Mouse (Mus musculus): ENCODE results near the gene Acbd3.

Acbd3 gene

GRCm38 (mm10) chr1:180725704-180726179 lies at the start of gene Acbd3:
Acbd3 (plus strand) TSS chr1:180726043.
- peak; percentile 90 for DNase-seq (ENCODE audit: low read depth)

DNA sequence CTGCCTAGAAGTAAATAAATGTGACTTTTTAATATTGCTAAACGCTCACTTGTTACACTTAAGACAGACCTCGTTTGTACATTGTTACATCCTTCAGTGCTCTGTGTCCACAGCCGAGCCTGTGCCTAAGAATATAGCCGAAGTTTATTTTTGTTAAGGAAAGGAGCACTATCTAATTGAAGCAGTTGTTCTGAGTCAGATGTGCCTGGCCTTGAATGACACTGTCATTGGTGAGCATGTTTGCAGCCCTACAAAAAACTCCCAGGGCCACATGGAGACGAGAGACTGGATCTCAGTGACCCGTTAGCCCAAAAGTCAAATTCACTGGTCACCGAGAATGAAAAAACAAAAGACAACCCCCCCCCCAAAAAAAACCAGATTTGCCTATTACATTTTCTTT lies 34.6 kb upstream of the Acbd3 start:
- no peak for DNase-seq (ENCODE audit: low read depth)

DNA sequence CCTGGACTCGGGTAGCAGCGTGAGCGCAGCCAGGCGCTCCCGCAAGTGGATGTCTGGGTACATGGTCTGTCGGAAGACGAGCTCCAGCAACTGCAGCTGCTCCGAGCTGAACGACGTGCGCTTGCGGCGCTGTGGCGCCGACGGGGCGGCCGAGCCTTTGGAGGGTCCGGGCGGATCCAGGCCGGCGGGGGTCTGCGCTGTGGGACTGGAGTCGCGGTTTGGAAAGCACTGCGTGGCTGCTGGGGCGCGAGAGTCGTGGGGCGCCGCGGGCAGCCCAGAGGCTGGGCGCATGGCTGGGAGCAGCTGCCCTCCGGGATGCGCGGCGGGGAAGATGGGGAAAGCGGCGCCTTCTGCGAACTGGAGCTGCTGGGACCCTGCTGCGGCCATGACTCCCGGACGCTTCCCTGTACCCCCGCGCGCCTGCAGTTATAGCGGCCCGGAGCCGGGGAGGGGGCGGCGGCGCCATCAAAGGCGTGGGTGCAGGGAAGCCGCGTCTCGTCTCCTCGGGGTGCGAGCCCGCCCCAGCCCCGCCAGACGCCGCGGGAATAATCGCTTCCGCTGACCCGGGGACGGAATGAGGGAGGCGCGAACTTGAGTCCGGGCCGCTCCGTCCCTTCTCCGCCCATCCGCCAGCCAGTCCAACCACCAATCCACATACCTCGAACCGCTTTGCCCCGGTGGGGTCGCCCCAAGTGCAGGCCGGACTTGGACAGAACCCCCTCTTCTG lies 29.1 kb upstream of the Acbd3 start, which contains the start of gene Mixl1:
Mixl1 (minus strand) TSS at position 409 of the 727 bp plus-strand sequence.
- no peak for DNase-seq (ENCODE audit: low read depth)

GRCm38 (mm10) chr1:180698063-180698462 lies 27.8 kb upstream of the Acbd3 start:
- peak; percentile 17 for DNase-seq (ENCODE audit: low read depth)

DNA sequence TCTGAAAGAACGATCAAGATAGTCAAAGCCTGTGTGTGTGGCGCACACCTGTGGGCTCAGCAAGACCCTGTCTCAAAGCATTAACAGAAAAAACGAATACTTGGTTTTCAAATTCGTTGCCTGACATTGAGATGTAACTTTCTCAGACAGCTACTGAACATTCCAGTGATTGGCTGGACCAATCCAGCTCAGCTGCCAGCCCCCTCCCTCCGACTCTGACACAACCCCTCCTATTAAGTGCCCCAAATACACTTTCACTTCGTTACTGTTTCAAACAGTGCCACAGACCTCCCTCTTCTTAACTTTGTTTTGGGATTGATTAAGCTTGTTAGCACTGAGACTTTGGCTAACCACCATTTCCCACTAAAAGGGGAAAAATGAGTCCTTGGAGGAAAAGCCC lies 22.4 kb upstream of the Acbd3 start:
- no peak for DNase-seq (ENCODE audit: low read depth)

DNA sequence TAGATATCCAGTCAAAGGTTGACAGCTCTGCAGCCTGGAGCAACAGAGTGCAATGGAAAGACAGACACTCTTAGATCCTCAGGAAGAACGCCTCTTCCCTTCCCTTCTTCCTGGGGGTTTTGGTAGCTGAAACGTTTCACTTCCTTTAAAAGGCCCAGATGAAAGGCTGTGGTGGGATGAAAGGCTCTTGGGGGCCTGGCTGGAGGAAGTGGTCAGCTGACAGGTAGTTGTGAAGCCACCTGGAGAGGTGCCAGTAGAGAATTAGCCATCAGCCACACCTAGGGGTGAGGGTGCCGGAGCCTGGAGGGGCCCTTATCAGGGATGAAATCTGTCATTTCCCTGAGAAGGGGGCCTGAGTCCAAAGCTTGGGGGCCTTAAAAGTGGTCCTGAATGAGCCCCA lies 18.5 kb upstream of the Acbd3 start:
- no peak for DNase-seq (ENCODE audit: low read depth)

DNA sequence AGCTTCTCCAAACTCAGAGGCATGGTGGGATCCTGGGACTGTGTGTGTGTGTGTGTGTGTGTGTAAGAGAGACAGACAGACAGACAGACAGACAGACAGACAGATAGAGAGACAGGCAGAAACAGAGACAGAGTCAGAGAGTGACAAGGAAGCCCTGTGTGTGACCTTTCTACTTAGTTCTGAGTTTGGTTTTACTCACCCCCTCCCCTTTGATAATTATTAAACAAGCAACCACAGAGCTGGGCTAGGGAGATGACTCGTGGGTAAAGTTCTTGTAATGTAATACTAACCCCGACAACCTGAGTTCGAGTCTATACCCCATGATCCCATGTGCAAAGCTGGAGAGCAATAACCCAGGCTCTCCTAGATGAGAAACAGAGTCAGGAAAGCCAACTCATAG lies 18.0 kb upstream of the Acbd3 start:
- no peak for DNase-seq (ENCODE audit: low read depth)

GRCm38 (mm10) chr1:180708935-180709776 lies 16.7 kb upstream of the Acbd3 start:
- DNase-seq (ENCODE audit: low read depth): no peak

GRCm38 (mm10) chr1:180718756-180719155 lies 7.1 kb upstream of the Acbd3 start:
- peak; percentile 49 for DNase-seq (ENCODE audit: low read depth)

- no peak for DNase-seq (ENCODE audit: low read depth)
These were observed 6.4 kb upstream of the Acbd3 start for GRCm38 (mm10) chr1:180719483-180719882.

- peak; percentile 78 for DNase-seq (ENCODE audit: low read depth)
These were observed 5.7 kb upstream of the Acbd3 start for GRCm38 (mm10) chr1:180719951-180720689.

DNA sequence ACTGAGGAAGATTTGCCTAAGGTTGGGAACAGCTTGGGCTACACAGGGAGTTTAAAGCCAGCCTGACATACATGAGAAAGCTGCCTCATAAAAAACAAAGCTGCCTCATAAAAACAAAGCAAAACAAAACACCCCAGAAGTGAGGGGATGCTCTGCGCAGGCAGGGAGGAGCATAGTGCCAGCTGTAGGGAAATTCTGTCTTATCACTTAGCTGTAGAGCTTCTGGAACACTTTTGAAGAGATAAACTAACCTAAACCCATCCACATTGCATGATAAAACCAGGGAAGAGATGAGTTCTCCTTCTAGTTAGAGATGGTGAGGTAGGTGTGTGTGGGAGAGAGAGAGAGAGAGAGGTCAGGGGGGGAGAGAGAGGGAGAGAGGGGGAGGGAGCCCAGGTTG lies 3.2 kb upstream of the Acbd3 start:
- no peak for DNase-seq (ENCODE audit: low read depth)

DNA sequence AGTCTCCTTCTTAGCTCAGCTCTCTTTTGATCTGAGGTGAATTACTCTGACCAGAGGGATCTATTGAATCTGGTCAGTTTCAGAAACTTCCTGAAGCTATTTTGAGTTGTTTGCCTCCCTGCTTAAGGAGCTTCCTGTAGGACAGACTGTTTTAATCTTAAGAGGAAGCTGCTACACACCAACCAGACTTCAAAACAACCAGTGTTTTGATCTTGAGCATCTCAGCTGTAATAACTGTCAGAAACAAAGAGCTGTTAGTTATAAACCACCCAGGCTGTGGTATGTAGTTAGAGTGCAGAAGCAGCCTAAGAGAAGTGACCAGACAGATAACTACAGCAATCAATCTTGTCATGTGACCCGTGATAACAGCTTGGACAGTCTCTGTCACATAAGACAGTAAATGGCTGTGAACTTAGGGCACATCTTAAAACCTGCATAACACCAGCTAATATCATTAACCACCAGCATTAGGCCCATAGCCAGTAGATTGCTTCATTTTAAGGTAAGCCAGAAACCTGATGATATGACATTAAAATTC lies 2.1 kb upstream of the Acbd3 start:
- DNase-seq (ENCODE audit: low read depth): peak; percentile 42

DNA sequence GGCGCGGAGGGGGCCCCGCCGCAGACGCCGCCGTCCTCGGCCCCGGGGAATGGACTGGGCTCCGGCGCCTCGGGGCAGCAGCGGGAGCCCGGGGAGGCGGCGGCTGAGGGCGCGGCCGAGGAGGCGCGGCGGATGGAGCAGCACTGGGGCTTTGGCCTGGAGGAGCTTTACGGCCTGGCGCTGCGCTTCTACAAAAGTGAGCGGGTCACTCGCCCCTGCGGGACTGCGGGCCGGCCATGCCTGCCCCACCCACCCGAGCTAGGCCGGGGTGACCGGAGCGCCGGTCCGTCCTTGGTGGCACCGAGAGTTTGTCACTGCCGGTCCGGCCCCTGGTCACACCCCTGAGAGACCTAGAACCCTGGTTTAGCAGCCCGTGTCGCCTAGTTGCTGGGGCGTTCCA lies 340 bp downstream of the Acbd3 start:
- DNase-seq (ENCODE audit: low read depth): no peak

GRCm38 (mm10) chr1:180729231-180729630 lies 3.4 kb downstream of the Acbd3 start:
- DNase-seq (ENCODE audit: low read depth): peak; percentile 12

DNA sequence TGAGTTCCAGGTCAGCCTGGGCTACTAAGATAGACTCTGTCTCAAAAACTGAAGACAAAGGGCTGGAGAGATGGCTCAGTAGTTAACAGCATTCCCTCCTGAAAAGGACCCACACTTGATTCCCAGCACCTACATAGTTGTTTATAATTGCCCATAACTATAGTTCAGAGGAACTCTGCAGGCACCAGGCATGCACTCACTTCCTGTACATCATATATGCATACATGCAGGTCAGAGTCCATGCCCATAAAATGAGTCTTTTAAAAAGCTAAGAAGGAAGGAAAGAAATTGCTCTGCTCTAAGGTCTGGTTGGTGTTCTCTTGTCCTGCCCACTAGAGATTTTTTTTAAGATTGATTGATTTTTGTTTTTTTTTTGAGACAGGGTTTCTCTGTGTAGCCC lies 22.0 kb downstream of the Acbd3 start:
- no peak for DNase-seq (ENCODE audit: low read depth)

- DNase-seq (ENCODE audit: low read depth): no peak
These were observed 26.3 kb downstream of the Acbd3 start for GRCm38 (mm10) chr1:180752115-180752514.

DNA sequence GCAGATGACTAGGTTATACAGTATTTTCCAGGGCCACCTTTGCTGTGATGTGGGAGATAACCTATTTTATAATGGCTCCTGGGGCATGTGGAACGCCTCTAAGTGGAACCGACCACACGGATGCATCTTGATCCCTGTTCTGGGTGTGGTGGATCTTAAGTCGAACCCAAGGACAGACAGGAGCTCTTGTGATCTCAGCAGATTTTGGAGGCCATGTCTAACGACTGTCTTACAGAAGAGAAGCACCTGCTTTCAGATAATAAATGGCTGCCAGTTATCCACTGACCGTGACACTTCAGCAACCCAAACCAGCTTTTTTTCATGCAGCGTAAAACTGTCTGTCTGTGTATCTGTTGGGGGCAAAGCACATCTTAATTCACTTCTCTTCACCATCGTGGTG lies 28.5 kb downstream of the Acbd3 start:
- no peak for DNase-seq (ENCODE audit: low read depth)

GRCm38 (mm10) chr1:180756711-180757110 lies 30.9 kb downstream of the Acbd3 start:
- no peak for DNase-seq (ENCODE audit: low read depth)

GRCm38 (mm10) chr1:180757252-180757955 lies 31.6 kb downstream of the Acbd3 start:
- DNase-seq (ENCODE audit: low read depth): peak; percentile 22

GRCm38 (mm10) chr1:180757956-180758520 lies 32.2 kb downstream of the Acbd3 start:
- no peak for DNase-seq (ENCODE audit: low read depth)

All from 416B (cell line).